Mouse (Mus musculus): ENCODE measurements around the gene P4htm. TPM values are rescaled to one million over a fixed set of nuclear protein-coding genes. Genes with fewer than 3 reads are reported as not detected.
"Not testable (repeated sequence)": the region's sequence is repeated elsewhere in the genome, so short reads cannot be mapped to it uniquely, and the experiment has no call there.

P4htm gene
- polyA plus RNA-seq, 1 experiment from 2014 or later, result 0.70 TPM

GRCm38 (mm10) chr9:108608889-108609288, 11.4 kb upstream of the P4htm start:
- Histone ChIP-seq H3K4me1 (replicated peaks) (peaks cover 14% of the 10 kb centered on the region), H3K9me3 (replicated peaks) (no peaks in the 10 kb centered on the region), H3K36me3 (peaks cover 98% of the 10 kb centered on the region), H3K9ac (no peak overlapping the region), H3K4me2 (no peak overlapping the region), H3K4me3 (replicated peaks) (no peak overlapping the region), H3K27me3 (no peaks in the 10 kb centered on the region), H3K27ac (no peak overlapping the region)
- ATAC-seq (ENCODE audit: low read depth) (no peak), DNase-seq (no peak)
- 65% methylated on average over 4 of the region's 4 CpGs for WGBS (ENCODE audit: insufficient replicate concordance)

- not testable (repeated sequence) for H3K9ac ChIP-seq; DNase-seq; H3K4me3 ChIP-seq (replicated peaks); H3K4me2 ChIP-seq; H3K27me3 ChIP-seq; H3K9me3 ChIP-seq (replicated peaks); H3K27ac ChIP-seq; ATAC-seq (ENCODE audit: low read depth)
- Histone ChIP-seq H3K4me1 (replicated peaks) (peaks cover 14% of the 10 kb centered on the region), H3K36me3 (peaks cover 98% of the 10 kb centered on the region)
- WGBS (ENCODE audit: insufficient replicate concordance), result 80% methylated on average over 5 of the region's 5 CpGs
These were observed 10.5 kb upstream of the P4htm start for GRCm38 (mm10) chr9:108607929-108608328.

- Histone ChIP-seq H3K27ac (no peak overlapping the region), H3K4me3 (replicated peaks) (no peak overlapping the region), H3K4me1 (replicated peaks) (peaks cover 14% of the 10 kb centered on the region), H3K4me2 (no peak overlapping the region), H3K9ac (no peak overlapping the region), H3K36me3 (peaks cover 44% of the 10 kb centered on the region), H3K9me3 (replicated peaks) (no peaks in the 10 kb centered on the region), H3K27me3 (peaks cover 6% of the 10 kb centered on the region)
- ATAC-seq (ENCODE audit: low read depth), result no peak
- no peak for DNase-seq
- WGBS (ENCODE audit: insufficient replicate concordance), result 60% methylated on average over 4 of the region's 4 CpGs
These were observed 4.5 kb upstream of the P4htm start for GRCm38 (mm10) chr9:108601986-108602385.

GRCm38 (mm10) chr9:108600011-108600410, 2.5 kb upstream of the P4htm start:
- DNase-seq, result no peak
- H3K4me1 ChIP-seq (replicated peaks), result peaks cover 24% of the 10 kb centered on the region
- peaks cover 26% of the 10 kb centered on the region for H3K36me3 ChIP-seq
- 63% methylated on average over 2 of the region's 2 CpGs for WGBS (ENCODE audit: insufficient replicate concordance)
- no peaks in the 10 kb centered on the region for H3K9me3 ChIP-seq (replicated peaks)
- H3K9ac ChIP-seq, result no peak overlapping the region
- peaks cover 9% of the 10 kb centered on the region for H3K27me3 ChIP-seq
- no peak overlapping the region for H3K27ac ChIP-seq
- H3K4me2 ChIP-seq, result no peak overlapping the region
- no peak overlapping the region for H3K4me3 ChIP-seq (replicated peaks)
- no peak for ATAC-seq (ENCODE audit: low read depth)

- H3K9ac ChIP-seq, result no peak overlapping the region
- H3K4me3 ChIP-seq (replicated peaks), result no peak overlapping the region
- 62% methylated on average over 4 of the region's 4 CpGs for WGBS (ENCODE audit: insufficient replicate concordance)
- no peak overlapping the region for H3K27ac ChIP-seq
- no peaks in the 10 kb centered on the region for H3K9me3 ChIP-seq (replicated peaks)
- peaks cover 9% of the 10 kb centered on the region for H3K27me3 ChIP-seq
- H3K4me1 ChIP-seq (replicated peaks), result peaks cover 24% of the 10 kb centered on the region
- H3K4me2 ChIP-seq, result no peak overlapping the region
- peaks cover 17% of the 10 kb centered on the region for H3K36me3 ChIP-seq
- ATAC-seq (ENCODE audit: low read depth) (no peak), DNase-seq (no peak)
These were observed 1.6 kb upstream of the P4htm start for GRCm38 (mm10) chr9:108599021-108599566.

- WGBS (ENCODE audit: insufficient replicate concordance), result 23% methylated on average over 3 of the region's 3 CpGs
- H3K4me1 ChIP-seq (replicated peaks), result peaks cover 21% of the 10 kb centered on the region
- H3K9ac ChIP-seq, result no peak overlapping the region
- no peak overlapping the region for H3K4me2 ChIP-seq
- DNase-seq (no peak), ATAC-seq (ENCODE audit: low read depth) (no peak)
- peaks cover 9% of the 10 kb centered on the region for H3K27me3 ChIP-seq
- H3K9me3 ChIP-seq (replicated peaks), result no peaks in the 10 kb centered on the region
- H3K4me3 ChIP-seq (replicated peaks), result no peak overlapping the region
- no peaks in the 10 kb centered on the region for H3K36me3 ChIP-seq
- H3K27ac ChIP-seq, result no peak overlapping the region
These were observed 3.1 kb downstream of the P4htm start for GRCm38 (mm10) chr9:108594354-108594753.

- Histone ChIP-seq H3K36me3 (no peaks in the 10 kb centered on the region), H3K4me2 (no peak overlapping the region), H3K9ac (no peak overlapping the region), H3K4me1 (replicated peaks) (peaks cover 19% of the 10 kb centered on the region), H3K27ac (no peak overlapping the region), H3K9me3 (replicated peaks) (no peaks in the 10 kb centered on the region), H3K4me3 (replicated peaks) (no peak overlapping the region), H3K27me3 (no peaks in the 10 kb centered on the region)
- 67% methylated on average over 4 of the region's 4 CpGs for WGBS (ENCODE audit: insufficient replicate concordance)
- no peak for ATAC-seq (ENCODE audit: low read depth)
- DNase-seq, result no peak
These were observed 6.0 kb downstream of the P4htm start for GRCm38 (mm10) chr9:108591462-108591861.

- DNase-seq (no peak), ATAC-seq (ENCODE audit: low read depth) (no peak)
- H3K9me3 ChIP-seq (replicated peaks), result no peaks in the 10 kb centered on the region
- no peaks in the 10 kb centered on the region for H3K36me3 ChIP-seq
- WGBS (ENCODE audit: insufficient replicate concordance), result 62% methylated on average over 5 of the region's 5 CpGs
- H3K4me3 ChIP-seq (replicated peaks), result no peak overlapping the region
- no peak overlapping the region for H3K9ac ChIP-seq
- no peak overlapping the region for H3K4me2 ChIP-seq
- no peak overlapping the region for H3K27ac ChIP-seq
- no peaks in the 10 kb centered on the region for H3K27me3 ChIP-seq
- peaks cover 14% of the 10 kb centered on the region for H3K4me1 ChIP-seq (replicated peaks)
These were observed 8.2 kb downstream of the P4htm start for GRCm38 (mm10) chr9:108589229-108589628.

GRCm38 (mm10) chr9:108587571-108588180, 9.8 kb downstream of the P4htm start:
- ATAC-seq (ENCODE audit: low read depth) (0 out of 2 replicates have a peak, but pooled peaks have one; percentile 37), DNase-seq (no peak)
- Histone ChIP-seq H3K4me3 (replicated peaks) (no peak overlapping the region), H3K9ac (no peak overlapping the region), H3K27ac (no peak overlapping the region), H3K27me3 (no peaks in the 10 kb centered on the region), H3K9me3 (replicated peaks) (no peaks in the 10 kb centered on the region), H3K4me2 (peak overlapping the region; percentile 13; the same call in 1 of the 2 replicates), H3K36me3 (no peaks in the 10 kb centered on the region), H3K4me1 (replicated peaks) (peaks cover 14% of the 10 kb centered on the region)
- WGBS (ENCODE audit: insufficient replicate concordance), result 32% methylated on average over 14 of the region's 14 CpGs

GRCm38 (mm10) chr9:108579344-108579690, 18.1 kb downstream of the P4htm start:
- H3K27ac ChIP-seq, result peak overlapping the region; percentile 80

GRCm38 (mm10) chr9:108578545-108579343, 18.7 kb downstream of the P4htm start, which contains the start of gene Wdr6:
Wdr6 (minus strand) TSS chr9:108578739.
- peaks cover 23% of the 10 kb centered on the region for H3K36me3 ChIP-seq
- ATAC-seq (ENCODE audit: low read depth), result peak; percentile 91
- peak within 1 kb of the TSS; percentile 83 for H3K9ac ChIP-seq
- H3K4me3 ChIP-seq (replicated peaks), result peak within 1 kb of the TSS; percentile 75
- H3K27me3 ChIP-seq, result no peaks in the 10 kb centered on the region
- peak within 1 kb of the TSS; percentile 80 for H3K27ac ChIP-seq
- no peaks in the 10 kb centered on the region for H3K9me3 ChIP-seq (replicated peaks)
- peak; percentile 84 for DNase-seq
- H3K4me1 ChIP-seq (replicated peaks), result peaks cover 37% of the 10 kb centered on the region
- WGBS (ENCODE audit: insufficient replicate concordance), result 6% methylated on average over 51 of the region's 51 CpGs
- peak within 1 kb of the TSS; percentile 88 for H3K4me2 ChIP-seq

More at GRCm38 (mm10) chr9:108579344-108579690, 18.1 kb downstream of the P4htm start:
- peaks cover 32% of the 10 kb centered on the region for H3K4me1 ChIP-seq (replicated peaks)
- H3K36me3 ChIP-seq, result peaks cover 20% of the 10 kb centered on the region
- H3K9ac ChIP-seq, result peak overlapping the region; percentile 83
- H3K9me3 ChIP-seq (replicated peaks), result no peaks in the 10 kb centered on the region
- peak overlapping the region; percentile 75 for H3K4me3 ChIP-seq (replicated peaks)
- DNase-seq, result no peak
- peak overlapping the region; percentile 88 for H3K4me2 ChIP-seq
- no peaks in the 10 kb centered on the region for H3K27me3 ChIP-seq
- ATAC-seq (ENCODE audit: low read depth), result no peak
- WGBS (ENCODE audit: insufficient replicate concordance), result 63% methylated on average over 5 of the region's 5 CpGs

Data from liver, embryonic 13.5 days (tissue).